Mouse (Mus musculus) spleen, adult 12 weeks (tissue): ENCODE data around the gene Fli1.

Experiments
- DNase-seq: peaks from one replicate; pipeline ENCODE4 v3.0.0; 2022; ENCODE audit warnings: low spot score

The Fli1 gene

DNA sequence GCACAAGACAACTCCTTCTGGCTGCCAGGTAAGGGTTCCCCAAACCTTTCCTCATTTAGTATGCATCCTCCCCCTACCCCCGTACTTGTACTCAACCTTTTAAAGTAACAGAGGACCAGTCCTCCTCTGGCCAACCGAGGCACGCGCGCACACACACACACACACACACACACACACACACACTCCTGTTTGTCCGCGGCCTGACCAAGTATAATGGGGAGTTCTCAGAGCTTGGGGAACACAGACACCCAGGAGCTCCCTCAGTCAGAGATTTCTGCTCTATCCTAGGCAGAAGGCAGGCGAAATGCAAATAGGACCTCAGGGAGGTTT lies 134.0 kb downstream of the Fli1 start:
- no peak for DNase-seq

DNA sequence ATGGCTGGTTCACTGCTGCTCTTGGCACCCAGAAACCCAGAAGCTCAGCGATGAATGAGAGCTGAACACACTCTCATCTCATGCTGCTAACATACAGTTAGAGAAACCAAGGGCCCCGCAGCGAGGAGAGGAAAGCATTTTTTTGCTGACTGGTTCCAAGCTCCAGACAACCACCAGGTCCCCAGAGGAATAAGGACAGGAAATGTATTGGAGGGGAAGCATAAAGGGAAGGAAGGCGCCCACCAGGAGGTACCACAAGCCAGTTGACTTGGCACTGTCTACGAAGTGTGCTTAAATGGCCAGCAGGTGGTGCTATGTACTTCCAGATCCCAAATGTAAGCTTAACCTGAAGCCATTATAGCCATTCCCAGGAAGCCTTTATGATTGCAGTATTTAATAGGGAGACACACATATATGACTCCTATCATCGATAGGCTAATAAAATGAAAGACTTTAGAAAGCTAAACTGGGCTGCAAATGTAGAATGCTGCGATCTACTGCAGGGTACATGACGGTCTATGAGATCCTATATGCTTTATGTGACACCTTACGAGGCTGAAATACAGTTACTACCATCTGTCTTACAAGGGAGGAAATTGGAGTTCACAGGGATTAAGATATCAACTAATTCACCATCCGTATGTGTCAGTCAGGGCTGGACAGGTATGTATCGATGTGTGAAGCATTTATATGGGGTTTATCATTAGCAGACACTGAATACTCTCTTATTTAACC lies 137.3 kb downstream of the Fli1 start:
- no peak for DNase-seq

DNA sequence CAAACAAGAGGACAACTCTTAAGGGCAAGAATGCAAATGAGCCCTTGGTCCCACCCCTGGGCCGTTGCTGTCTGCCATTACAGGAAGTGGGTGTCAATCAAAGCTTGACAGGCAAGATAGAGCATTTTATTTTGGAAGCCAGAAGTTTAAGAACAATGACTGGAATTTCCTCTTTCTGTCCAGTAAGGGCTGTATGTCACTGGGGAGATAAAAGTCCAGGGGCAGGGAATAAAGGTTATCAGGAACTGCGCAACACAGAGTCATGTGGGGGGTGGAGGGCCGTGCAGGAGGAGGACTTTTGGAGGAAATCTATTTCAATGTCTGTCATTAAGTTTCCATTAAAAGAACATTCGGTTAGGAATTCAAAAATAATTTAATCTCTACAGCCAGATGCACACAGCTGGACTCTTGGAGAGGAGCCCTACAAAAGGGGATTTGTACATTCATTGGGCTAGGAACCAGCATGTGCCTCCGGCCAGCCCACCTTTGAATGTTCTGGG lies 141.9 kb downstream of the Fli1 start:
- no peak for DNase-seq

DNA sequence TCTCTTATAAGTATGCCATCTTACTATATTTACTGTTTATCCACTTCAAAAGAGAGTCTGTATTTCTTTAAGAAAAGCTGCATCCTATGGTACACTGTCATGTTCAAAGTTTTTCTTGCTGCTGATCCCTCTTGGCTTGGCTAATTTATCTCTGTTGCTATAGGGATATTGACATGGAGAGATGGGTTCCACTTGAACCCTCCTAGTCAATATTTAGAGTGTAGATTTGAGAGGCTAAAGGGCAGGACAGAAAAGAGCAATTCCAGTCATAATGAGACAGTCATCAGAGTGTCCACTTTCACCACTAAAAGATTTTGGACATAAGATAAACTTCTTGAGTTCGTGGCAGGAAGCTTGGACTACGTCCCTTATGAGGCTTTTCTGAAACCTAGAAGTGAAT lies 142.4 kb downstream of the Fli1 start:
- no peak for DNase-seq

DNA sequence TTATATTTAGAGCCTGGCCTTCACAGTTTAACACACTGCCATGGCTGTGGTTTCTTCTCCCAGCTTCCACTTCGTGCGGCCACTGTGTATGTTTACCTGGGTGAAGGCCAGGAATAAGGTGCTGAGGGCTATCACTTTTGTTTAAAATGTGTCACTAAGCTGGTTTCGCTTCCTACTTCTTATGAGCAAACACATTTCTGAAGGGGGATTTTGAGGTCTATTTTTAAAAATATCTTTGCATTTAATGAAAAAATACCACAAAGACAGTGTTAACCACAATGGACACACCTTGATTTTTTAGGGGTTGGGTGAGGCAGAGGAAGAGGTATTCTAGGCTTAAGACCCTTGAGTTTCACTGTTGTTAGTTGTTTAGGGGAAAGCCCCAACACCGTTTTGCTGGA lies 147.9 kb downstream of the Fli1 start:
- DNase-seq: no peak

DNA sequence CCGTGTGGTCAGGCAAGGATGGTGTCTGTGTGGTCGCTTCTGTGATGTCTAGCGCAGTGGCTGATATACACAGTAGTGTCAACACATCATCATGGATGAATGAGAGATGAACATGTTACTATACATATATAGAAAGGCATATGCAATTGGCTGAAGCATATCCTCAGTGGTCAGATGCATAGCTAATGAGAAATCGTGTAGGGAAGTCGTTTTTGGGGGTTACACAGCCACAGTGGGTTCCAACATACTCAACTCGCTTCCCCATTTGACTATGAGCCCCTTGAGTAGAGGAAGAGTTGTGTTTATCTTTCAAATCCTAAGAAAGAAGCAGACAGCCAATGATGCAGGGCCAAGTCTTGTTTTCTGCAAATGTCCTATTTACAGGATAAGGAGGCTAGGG lies 149.9 kb downstream of the Fli1 start:
- no peak for DNase-seq

DNA sequence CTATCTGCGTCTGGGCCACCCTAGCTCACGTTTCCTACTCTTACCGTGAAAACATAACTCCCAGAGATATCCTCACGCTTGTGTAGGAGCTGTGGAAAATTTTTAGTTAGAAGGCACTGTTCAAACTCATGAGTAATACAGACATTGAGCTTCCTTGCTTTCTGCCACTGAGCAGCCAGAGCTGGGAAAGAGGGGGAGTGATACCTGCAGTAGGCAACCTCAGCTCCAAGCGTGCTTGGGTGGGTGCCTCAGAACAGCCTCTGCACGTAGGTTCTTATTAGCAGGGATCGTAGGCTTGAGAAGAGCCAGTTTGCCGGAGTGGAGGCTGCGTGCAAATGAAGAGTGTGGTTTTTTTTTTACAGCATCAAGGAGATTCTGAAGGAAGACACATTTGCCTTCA lies 151.0 kb downstream of the Fli1 start:
- no peak for DNase-seq

DNA sequence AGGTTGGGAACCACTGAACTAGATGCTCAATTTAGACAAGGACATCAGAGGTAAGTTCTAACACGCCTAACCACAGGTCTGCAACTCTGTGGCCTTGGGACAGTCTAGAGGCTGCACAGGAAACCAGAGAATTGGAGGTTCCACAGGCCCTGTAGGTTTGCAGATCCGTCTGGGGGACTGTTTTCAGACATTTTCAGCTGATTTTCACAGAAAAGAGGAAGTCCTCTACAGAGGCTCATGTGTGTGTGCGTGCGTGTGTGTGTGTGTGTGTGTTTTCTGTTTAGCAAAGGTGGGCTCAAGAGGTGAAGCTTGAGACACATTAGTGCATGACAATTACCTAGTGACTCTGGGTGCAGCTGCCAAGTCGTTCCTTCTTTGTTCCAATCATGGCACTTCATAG lies 151.6 kb downstream of the Fli1 start:
- peak; percentile 42 for DNase-seq

DNA sequence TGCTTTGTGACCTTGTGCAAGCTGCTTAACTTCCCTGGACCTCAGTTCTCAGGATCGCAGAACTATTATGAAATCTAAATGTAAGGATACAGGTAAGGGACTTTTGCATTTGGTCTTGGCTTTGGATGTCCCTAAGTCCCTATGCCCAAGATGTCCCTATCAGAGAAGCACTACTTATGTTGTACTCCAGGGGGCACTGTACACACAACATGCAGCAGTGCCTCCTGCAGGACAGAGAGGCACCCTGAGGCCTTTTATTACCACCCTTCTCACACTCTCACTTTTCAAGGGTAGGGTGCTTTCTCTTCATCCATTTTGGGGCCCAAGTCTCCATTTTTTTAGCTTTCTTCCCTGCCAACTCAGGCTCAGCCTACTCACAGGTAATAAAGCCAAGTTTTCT lies 154.5 kb downstream of the Fli1 start:
- DNase-seq: no peak

DNA sequence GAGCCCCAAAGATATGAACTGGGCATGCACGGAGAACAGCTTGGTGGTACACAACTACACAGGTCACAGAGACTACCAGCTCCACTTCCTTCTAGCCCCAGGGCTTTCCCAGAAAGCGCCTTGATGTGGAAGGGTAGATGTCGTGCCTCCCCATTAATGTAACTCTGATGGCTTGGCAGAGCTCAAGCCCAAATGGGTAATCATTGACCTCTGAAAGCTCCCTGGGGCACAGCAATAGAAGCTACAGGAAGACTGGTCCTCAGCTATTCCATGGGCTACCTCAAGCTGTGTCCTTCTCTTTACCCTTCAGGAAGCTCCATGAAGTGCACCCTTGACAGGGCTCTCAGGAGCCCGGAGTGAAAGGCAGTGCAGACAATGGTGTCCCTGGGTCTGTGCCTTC lies 157.8 kb downstream of the Fli1 start:
- DNase-seq: no peak

DNA sequence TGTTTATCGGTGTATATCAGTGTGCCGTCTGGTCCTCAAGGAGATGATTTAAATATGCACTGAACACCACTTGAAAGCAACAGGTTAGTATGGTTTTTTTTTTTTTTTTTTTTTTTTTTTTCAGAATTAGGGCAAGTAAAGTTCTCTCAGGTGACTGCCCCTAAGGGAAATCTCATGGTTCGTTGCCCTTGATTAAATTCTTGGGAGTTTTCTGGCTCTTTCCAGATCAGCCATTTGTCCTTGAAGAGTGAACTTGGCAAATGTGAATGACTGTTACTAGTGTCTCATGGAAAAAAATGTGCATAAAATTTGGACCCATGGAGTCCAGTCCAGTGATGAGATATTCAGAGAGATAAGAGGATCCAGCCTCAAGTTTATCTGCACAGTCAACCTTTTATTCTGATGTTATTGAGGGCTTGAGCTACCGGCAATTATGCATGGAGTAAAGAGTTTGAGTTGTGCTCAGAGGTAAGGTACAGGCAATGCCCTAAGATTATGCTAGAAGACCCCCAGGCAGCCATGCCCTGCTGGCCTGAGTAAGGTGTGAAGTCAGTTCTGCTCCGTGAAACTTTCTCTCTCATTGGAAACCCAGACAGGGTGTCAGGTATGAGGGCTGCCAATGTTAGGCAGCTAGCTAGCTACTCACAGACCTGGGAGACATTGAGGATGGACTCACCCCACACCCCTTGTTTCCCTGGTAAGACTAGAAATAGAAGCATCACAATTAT lies 165.6 kb downstream of the Fli1 start:
- DNase-seq: no peak

DNA sequence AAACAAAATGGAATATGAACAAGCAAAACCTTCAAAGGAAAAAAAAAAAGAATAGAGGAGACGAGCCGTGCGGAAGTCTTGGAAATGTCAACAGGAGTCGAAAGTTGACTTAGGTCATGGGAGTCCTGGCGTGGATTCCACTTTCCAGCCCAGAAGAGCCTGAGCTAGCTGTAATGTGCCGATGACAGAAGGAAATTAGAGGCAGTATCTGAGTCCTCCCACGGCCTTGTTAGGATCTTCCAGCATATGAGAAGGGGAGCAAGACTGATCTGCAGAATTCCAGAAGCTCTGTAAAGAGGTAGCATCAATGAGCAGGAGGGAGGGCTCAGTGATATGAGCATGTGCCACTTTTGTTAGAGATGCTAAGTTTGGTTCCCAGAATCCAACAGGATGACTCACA lies 166.6 kb downstream of the Fli1 start:
- no peak for DNase-seq

DNA sequence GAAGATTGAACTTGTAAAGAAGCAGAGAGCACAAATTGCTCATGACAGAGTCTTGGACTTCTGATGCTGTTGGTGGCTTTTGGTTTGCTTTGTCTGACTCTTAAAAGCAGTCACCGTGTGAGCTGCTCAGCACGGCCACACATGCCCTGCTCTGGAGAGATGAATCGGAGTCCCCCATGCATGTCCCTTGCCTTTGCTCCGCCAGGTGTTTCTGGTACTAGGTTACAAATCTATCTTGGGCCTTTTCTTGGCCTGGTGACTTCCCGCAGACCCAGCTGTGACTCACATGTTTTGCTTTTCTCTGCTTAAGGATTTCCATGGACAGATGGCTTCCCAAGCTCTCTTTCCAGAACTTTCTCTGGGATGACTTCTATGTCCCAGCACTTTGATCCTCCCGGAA lies 169.0 kb downstream of the Fli1 start:
- DNase-seq: no peak
